Mouse (Mus musculus): ENCODE measurements around the gene Mttp.

The Mttp gene

DNA sequence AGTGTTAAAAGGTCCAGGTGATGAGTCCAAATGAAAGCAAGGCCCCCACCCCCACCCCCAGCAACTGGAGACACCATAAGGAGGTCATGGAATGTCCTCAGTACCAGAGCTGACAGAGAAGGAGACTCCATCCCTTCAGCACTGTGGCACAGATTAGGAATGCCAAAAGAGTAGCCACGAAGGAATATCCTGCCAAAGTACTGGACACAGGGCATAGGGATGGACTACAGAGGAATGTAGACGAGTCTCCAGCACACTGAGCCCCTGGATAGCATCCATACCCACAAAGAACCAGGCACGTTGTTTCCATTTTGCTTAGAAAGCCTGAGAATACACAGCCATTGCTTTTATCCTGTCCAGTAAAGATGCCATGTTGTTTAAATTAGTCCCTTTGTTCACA is 93.3 kb downstream of the Mttp start:
- DNase-seq (ENCODE audit: low spot score), result no peak

DNA sequence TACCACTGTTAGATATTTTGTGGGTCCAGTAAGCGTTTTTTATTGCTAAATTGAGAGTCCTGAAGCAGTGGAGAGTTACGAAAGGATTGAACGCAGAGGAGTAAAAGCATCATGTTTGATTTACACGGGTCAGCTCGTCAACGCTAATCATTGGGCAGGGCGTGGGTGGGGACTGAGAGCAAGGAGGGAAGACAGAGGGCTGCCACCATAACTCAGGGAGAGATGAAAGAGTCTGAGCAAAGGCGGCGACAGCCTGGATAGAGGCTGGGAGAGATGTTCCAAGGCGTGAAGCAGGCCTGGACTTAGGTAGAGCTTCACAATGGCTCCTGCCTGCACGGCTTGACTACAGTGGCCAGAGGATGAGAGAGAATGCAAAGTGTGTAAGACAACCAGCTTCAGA is 94.0 kb downstream of the Mttp start:
- DNase-seq (ENCODE audit: low spot score), result no peak

DNA sequence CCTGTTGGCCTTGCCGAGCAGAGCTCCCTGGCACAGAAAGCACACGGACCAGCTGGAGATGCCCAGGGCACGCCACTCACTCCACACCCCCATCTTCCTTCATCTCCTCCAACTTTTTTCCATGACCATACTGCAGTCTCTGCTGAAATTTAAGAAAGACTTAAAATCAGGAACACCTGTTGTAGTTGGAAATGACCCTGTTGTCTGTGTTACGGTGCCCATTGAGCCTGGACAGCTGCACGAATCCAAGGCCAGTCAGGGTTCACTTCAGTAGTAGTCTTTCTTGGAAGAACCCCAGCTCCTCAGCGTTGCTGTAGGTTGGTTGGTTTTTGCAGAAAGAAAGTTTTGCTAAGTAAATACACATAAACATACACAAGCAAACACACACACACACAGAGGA is 95.2 kb downstream of the Mttp start:
- DNase-seq (ENCODE audit: low spot score), result no peak

GRCm38 (mm10) chr3:138043316-138043715 is 101.5 kb downstream of the Mttp start:
- no peak for DNase-seq (ENCODE audit: low spot score)

DNA sequence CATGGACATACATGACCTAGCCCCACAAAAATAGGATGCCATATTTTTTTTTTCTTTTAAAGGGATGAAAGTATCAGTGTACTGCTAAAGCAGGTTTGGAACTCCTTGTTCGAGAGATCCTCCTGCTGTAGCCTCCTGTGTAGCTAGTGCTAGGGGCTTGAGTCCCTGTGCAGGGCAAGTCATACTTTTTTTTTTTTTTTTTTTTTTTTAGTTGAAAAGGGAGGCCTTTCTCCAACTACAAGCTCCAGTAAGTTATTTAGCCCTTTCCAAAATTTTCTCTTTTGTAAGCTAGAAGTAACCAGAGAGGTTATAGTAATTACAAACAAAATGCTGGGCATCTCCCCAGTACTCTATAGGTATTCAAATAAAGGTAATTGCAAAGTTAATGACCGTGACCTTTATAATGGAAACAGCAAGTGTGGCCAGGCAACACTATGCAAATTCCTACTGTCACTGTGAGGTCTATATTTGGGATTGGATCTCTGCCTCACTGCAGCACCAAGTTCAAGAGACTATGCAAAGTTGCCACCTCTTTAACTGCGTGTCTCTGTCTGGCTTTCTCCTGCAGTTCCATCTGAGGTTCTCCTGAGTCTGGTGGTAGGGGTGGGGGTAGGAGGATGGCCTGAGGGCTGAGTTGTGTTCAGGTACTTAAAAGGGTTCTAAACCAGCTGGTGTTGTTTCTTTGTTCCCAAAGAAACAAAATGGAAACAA is 103.0 kb downstream of the Mttp start:
- no peak for DNase-seq (ENCODE audit: low spot score)

GRCm38 (mm10) chr3:138040938-138041337 is 103.8 kb downstream of the Mttp start:
- no peak for DNase-seq (ENCODE audit: low spot score)

All from c-Kit-positive CD71-positive TER-119-positive erythroid progenitor cells, embryonic 14.5 days (primary cell).